Mouse (Mus musculus): ENCODE data around the gene Tmem72. TPM values are rescaled to one million over a fixed set of nuclear protein-coding genes. Genes with fewer than 3 reads are reported as not detected.

Tmem72 gene
- polyA plus RNA-seq, 1 experiment from 2014 or later: 0.05 TPM

GRCm38 (mm10) chr6:116638871-116639270, 77.8 kb downstream of the Tmem72 start:
- Histone ChIP-seq H3K4me1 (peaks cover 5% of the 10 kb centered on the region; the same call in 1 of the 2 replicates), H3K9me3 (no peaks in the 10 kb centered on the region), H3K27me3 (ENCODE audit: poor library complexity, severe bottlenecking) (no peaks in the 10 kb centered on the region), H3K36me3 (replicated peaks) (no peaks in the 10 kb centered on the region), H3K27ac (no peak overlapping the region), H3K4me3 (no peak overlapping the region)
- DNase-seq (ENCODE audit: extremely low spot score, low spot score): no peak
- 88% methylated on average over 2 of the region's 2 CpGs for WGBS

GRCm38 (mm10) chr6:116637496-116637895, 79.2 kb downstream of the Tmem72 start:
- WGBS: 92% methylated on average over 5 of the region's 5 CpGs
- H3K36me3 ChIP-seq (replicated peaks): no peaks in the 10 kb centered on the region
- no peak for DNase-seq (ENCODE audit: extremely low spot score, low spot score)

DNA sequence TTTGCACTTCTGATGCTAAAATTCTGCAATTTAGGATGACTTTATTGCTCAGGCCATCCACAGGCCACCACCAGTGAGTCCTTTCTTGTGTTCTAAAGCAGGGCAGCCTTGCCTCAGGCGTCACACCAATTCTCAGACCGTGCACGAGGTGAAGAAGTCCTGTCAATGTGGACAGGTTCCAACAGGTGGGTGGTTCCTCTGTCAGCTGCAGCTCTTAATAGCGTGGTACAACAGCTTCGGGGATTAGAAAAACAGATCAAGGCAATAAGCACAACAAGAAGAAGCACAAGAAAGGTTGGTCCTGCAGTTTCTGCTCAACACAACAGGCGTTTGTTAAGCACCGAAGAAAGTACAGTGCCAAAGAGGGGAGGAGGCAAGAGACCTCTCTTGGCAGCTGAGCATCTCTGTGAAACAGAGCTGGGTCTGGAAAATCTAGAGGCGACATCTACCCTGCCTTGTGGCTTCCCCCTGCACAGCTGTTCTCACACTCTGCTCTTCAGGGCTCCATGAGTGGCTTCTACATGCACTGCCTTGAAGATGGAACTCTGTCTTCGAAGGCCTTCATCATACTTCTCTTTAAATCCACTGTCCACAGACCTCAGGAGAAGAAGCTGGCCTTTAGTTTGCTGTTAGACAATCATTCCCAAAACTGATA, 80.0 kb downstream of the Tmem72 start:
- DNase-seq (ENCODE audit: extremely low spot score, low spot score): no peak
- WGBS: 85% methylated on average over 9 of the region's 9 CpGs
- H3K4me1 ChIP-seq: peaks cover 5% of the 10 kb centered on the region; the same call in 1 of the 2 replicates

More at GRCm38 (mm10) chr6:116637496-116637895, 79.2 kb downstream of the Tmem72 start:
- H3K27ac ChIP-seq: no peak overlapping the region
- H3K27me3 ChIP-seq (ENCODE audit: poor library complexity, severe bottlenecking): no peaks in the 10 kb centered on the region
- H3K4me1 ChIP-seq: peaks cover 5% of the 10 kb centered on the region; the same call in 1 of the 2 replicates
- H3K4me3 ChIP-seq: no peak overlapping the region
- H3K9me3 ChIP-seq: no peaks in the 10 kb centered on the region

GRCm38 (mm10) chr6:116635251-116636180, 81.2 kb downstream of the Tmem72 start:
- WGBS: 76% methylated on average over 10 of the region's 10 CpGs
- peaks cover 5% of the 10 kb centered on the region; the same call in 1 of the 2 replicates for H3K4me1 ChIP-seq
- no peaks in the 10 kb centered on the region for H3K9me3 ChIP-seq
- no peaks in the 10 kb centered on the region for H3K27me3 ChIP-seq (ENCODE audit: poor library complexity, severe bottlenecking)
- H3K27ac ChIP-seq: no peak overlapping the region
- no peaks in the 10 kb centered on the region for H3K36me3 ChIP-seq (replicated peaks)
- H3K4me3 ChIP-seq: no peak overlapping the region
- DNase-seq (ENCODE audit: extremely low spot score, low spot score): no peak

More for the DNA sequence above, 80.0 kb downstream of the Tmem72 start:
- no peak overlapping the region for H3K27ac ChIP-seq
- H3K9me3 ChIP-seq: no peaks in the 10 kb centered on the region
- H3K27me3 ChIP-seq (ENCODE audit: poor library complexity, severe bottlenecking): no peaks in the 10 kb centered on the region
- H3K4me3 ChIP-seq: no peak overlapping the region
- no peaks in the 10 kb centered on the region for H3K36me3 ChIP-seq (replicated peaks)

DNA sequence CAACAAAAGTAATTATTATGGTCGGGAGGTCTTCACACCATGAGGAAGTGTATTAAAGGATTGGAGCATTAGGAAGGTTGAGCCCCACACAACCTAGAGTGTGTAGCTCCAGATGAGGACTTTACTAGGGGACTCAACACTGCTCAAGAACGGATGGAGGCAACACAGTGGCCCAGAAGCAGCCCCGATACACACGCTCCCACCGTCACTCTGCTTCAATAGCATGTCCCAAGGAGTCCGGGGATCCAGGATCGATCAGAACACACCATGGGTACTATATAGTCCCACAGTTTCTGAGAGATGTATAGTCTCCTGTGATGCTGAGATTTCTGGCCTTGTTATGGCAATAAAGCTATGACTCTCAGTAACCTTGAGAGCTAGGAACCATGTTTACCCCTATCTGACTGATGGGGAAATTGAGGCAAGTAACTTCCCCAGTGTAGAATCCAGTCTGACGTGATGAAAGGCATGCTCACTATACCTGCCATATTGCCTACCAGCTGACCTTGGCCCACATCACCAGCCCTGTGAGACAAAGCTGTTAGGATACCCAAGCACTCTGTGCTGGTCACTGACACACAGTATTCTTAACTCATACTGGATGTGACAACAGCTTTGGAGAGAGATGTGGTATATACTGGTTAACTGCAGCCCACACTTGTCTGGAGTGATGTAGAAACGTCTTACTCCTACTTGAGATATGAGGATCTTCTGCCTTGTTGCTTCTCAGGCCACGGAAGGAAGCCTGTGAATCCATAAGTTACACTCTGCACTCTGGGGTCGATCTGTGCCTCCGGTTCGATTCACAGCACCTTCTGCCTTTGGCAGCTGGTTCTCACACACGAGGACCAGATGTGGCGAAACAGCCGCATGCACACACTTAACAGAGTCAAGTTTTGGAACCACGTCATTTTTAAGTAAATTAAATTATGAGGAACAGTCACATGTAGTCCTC, 82.7 kb downstream of the Tmem72 start:
- no peak overlapping the region for H3K27ac ChIP-seq
- no peaks in the 10 kb centered on the region for H3K36me3 ChIP-seq (replicated peaks)
- WGBS: 93% methylated on average over 17 of the region's 17 CpGs
- H3K4me3 ChIP-seq: no peak overlapping the region
- H3K27me3 ChIP-seq (ENCODE audit: poor library complexity, severe bottlenecking): no peaks in the 10 kb centered on the region
- DNase-seq (ENCODE audit: extremely low spot score, low spot score): no peak
- H3K4me1 ChIP-seq: peaks cover 9% of the 10 kb centered on the region
- no peaks in the 10 kb centered on the region for H3K9me3 ChIP-seq

GRCm38 (mm10) chr6:116632129-116632528, 84.6 kb downstream of the Tmem72 start:
- WGBS: 51% methylated on average over 1 of the region's 1 CpGs
- Histone ChIP-seq H3K9me3 (no peaks in the 10 kb centered on the region), H3K4me1 (peaks cover 20% of the 10 kb centered on the region), H3K27me3 (ENCODE audit: poor library complexity, severe bottlenecking) (no peaks in the 10 kb centered on the region), H3K4me3 (no peak overlapping the region), H3K36me3 (replicated peaks) (peaks cover 2% of the 10 kb centered on the region), H3K27ac (no peak overlapping the region)
- peak; percentile 42 for DNase-seq (ENCODE audit: extremely low spot score, low spot score)

GRCm38 (mm10) chr6:116629766-116630165, 86.9 kb downstream of the Tmem72 start:
- H3K36me3 ChIP-seq (replicated peaks): peaks cover 25% of the 10 kb centered on the region
- no peaks in the 10 kb centered on the region for H3K27me3 ChIP-seq (ENCODE audit: poor library complexity, severe bottlenecking)
- 94% methylated on average over 10 of the region's 10 CpGs for WGBS
- H3K4me1 ChIP-seq: peaks cover 20% of the 10 kb centered on the region
- 0 out of 2 replicates have a peak overlapping the region, but pooled peaks have one; percentile 100 for H3K27ac ChIP-seq
- H3K9me3 ChIP-seq: no peaks in the 10 kb centered on the region
- H3K4me3 ChIP-seq: no peak overlapping the region
- DNase-seq (ENCODE audit: extremely low spot score, low spot score): peak; percentile 13

Small RNAs within 50 kb of the gene (microRNA-seq; reads per million reads assigned to microRNA genes)
- gene Mir7043: not detected

Other genes with a start within 250 kb of the Tmem72 start
- not detected in 2 replicates for gene Olfr211, start 227.8 kb downstream of the Tmem72 start, polyA plus RNA-seq (2016; fragmentation: Nextera tagmentation; extraction: Ambion mirVana)
- 0.07 TPM in 1 of 2 replicates, not detected in the other for gene Olfr212, start 210.4 kb downstream of the Tmem72 start, polyA plus RNA-seq (2016; fragmentation: Nextera tagmentation; extraction: Ambion mirVana)
- not detected in 2 replicates for gene Olfr213, start 178.5 kb downstream of the Tmem72 start, polyA plus RNA-seq (2016; fragmentation: Nextera tagmentation; extraction: Ambion mirVana)
- gene Gm5580, start 165.8 kb downstream of the Tmem72 start, polyA plus RNA-seq (2016; fragmentation: Nextera tagmentation; extraction: Ambion mirVana): 0.66 and 0.67 TPM in 2 replicates
- not detected in 2 replicates for gene Olfr214, start 162.7 kb downstream of the Tmem72 start, polyA plus RNA-seq (2016; fragmentation: Nextera tagmentation; extraction: Ambion mirVana)
- not detected in 2 replicates for gene Olfr215, start 132.7 kb downstream of the Tmem72 start, polyA plus RNA-seq (2016; fragmentation: Nextera tagmentation; extraction: Ambion mirVana)
- 299 and 311 TPM in 2 replicates for gene Zfp422, start 87.9 kb downstream of the Tmem72 start, polyA plus RNA-seq (2016; fragmentation: Nextera tagmentation; extraction: Ambion mirVana)
- 5.4 and 6.7 TPM in 2 replicates for gene Depp1, start 66.3 kb downstream of the Tmem72 start, polyA plus RNA-seq (2016; fragmentation: Nextera tagmentation; extraction: Ambion mirVana)
- 12.1 and 15.2 TPM in 2 replicates for gene Rassf4, start 43.0 kb downstream of the Tmem72 start, polyA plus RNA-seq (2016; fragmentation: Nextera tagmentation; extraction: Ambion mirVana)